Mouse (Mus musculus): ENCODE measurements around the gene Golga7b. TPM values are rescaled to one million over a fixed set of nuclear protein-coding genes. Genes with fewer than 3 reads are reported as not detected.

Golga7b gene
- polyA plus RNA-seq, 1 experiment, result not detected

- Histone ChIP-seq H3K4me3 (ENCODE audit: insufficient read depth, low read length) (no peak overlapping the region), H3K4me1 (ENCODE audit: control insufficient read depth, insufficient read depth, low read length) (0 out of 2 replicates have a peak, but pooled peaks cover under 1% of the 10 kb centered on the region), H3K27ac (ENCODE audit: insufficient read depth, low read depth, low read length) (no peak overlapping the region)
- no peak for TF ChIP-seq POLR2A (IDR thresholded peaks at IDR 0.05; ENCODE audit: borderline replicate concordance, low read depth, low read length)
- TF ChIP-seq CTCF (IDR thresholded peaks at IDR 0.05; ENCODE audit: low read depth, low read length), result no peak
Measured at GRCm38 (mm10) chr19:42263524-42263923, 16.1 kb downstream of the Golga7b start.

DNA sequence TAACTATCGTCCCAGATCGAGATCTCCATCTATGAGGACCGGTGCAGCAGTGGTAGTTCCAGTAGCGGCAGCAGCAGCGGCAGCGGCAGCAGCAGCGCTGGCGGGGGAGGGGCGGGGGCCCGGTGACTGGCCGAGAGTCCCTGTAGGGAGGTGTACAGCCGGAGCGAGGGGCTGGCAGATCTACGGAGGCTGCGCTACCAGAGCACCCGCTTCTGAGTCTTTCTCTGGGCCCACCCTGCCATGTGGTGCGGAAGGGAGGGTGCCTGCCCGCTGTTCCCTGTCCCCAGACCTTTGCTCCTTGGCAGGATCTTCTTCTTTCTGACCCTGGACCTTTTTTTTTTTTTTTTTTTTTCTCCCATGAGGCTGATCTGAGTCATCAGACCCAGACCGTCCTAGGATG is 21.0 kb downstream of the Golga7b start:
- H3K4me1 ChIP-seq (ENCODE audit: control insufficient read depth, insufficient read depth, low read length), result no peaks in the 10 kb centered on the region
- no peak overlapping the region for H3K27ac ChIP-seq (ENCODE audit: insufficient read depth, low read depth, low read length)

GRCm38 (mm10) chr19:42270119-42270518 is 22.7 kb downstream of the Golga7b start:
- H3K4me3 ChIP-seq (ENCODE audit: insufficient read depth, low read length), result no peak overlapping the region
- H3K27ac ChIP-seq (ENCODE audit: insufficient read depth, low read depth, low read length), result no peak overlapping the region
- no peaks in the 10 kb centered on the region for H3K4me1 ChIP-seq (ENCODE audit: control insufficient read depth, insufficient read depth, low read length)
- TF ChIP-seq CTCF (IDR thresholded peaks at IDR 0.05; ENCODE audit: low read depth, low read length), result no peak
- TF ChIP-seq POLR2A (IDR thresholded peaks at IDR 0.05; ENCODE audit: borderline replicate concordance, low read depth, low read length), result no peak

More for the DNA sequence above, 21.0 kb downstream of the Golga7b start:
- 0 out of 2 replicates have a peak overlapping the region, but pooled peaks have one; percentile 2 for H3K4me3 ChIP-seq (ENCODE audit: insufficient read depth, low read length)
- no peak for TF ChIP-seq POLR2A (IDR thresholded peaks at IDR 0.05; ENCODE audit: borderline replicate concordance, low read depth, low read length)
- TF ChIP-seq CTCF (IDR thresholded peaks at IDR 0.05; ENCODE audit: low read depth, low read length), result no peak

- Histone ChIP-seq H3K27ac (ENCODE audit: insufficient read depth, low read depth, low read length) (no peak overlapping the region), H3K4me1 (ENCODE audit: control insufficient read depth, insufficient read depth, low read length) (no peaks in the 10 kb centered on the region), H3K4me3 (ENCODE audit: insufficient read depth, low read length) (no peak overlapping the region)
- TF ChIP-seq CTCF (IDR thresholded peaks at IDR 0.05; ENCODE audit: low read depth, low read length) (no peak), POLR2A (IDR thresholded peaks at IDR 0.05; ENCODE audit: borderline replicate concordance, low read depth, low read length) (no peak)
Measured at GRCm38 (mm10) chr19:42271182-42271581, 23.8 kb downstream of the Golga7b start.

DNA sequence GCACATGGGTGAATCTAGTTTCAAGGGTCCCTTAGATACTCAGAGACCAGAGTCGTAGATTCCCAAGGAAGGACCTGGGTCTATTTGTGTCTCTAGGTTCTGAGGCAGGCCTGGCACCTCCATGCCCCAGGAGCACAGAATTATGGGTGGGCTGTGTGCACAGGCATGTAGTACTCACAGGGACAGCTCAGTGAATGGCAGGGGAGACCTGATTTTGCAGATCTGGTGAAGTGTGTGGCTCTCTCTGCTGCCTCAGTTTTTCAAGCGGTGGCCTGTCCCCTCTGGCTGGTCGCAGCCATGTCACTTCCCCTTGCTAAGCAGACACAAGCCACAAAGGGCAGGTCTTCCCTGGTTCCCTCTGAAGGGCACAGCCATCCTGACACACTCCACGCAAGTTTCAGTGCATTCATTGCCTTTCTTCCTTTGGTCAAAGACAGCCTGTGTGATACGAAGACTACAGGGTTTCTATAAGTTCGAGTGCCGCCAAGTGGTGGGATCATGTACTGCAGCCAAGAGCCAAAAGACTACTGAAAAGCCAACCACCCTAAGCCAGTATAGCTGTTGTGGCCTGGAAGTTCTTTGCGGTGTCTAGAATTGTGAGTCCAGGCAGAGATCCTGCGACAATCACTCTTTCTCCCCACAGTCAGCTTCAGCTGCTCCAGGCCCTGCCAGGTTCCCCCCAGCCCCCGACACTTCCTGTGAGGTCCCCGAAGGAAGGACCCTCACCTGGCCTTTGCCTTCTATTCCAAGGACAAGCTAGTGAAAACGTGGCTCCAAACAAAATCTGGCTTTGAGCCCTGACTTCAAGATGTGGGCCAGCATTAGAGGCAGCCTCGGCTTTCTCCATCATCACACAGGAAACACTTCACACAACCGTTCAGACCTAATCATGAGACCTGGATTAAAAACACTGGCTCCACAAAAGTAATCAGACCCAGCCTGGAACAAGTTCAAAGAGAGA is 24.9 kb downstream of the Golga7b start:
- no peak overlapping the region for H3K27ac ChIP-seq (ENCODE audit: insufficient read depth, low read depth, low read length)
- TF ChIP-seq CTCF (IDR thresholded peaks at IDR 0.05; ENCODE audit: low read depth, low read length) (peak; percentile 35), POLR2A (IDR thresholded peaks at IDR 0.05; ENCODE audit: borderline replicate concordance, low read depth, low read length) (no peak)
- no peaks in the 10 kb centered on the region for H3K4me1 ChIP-seq (ENCODE audit: control insufficient read depth, insufficient read depth, low read length)
- no peak overlapping the region for H3K4me3 ChIP-seq (ENCODE audit: insufficient read depth, low read length)

DNA sequence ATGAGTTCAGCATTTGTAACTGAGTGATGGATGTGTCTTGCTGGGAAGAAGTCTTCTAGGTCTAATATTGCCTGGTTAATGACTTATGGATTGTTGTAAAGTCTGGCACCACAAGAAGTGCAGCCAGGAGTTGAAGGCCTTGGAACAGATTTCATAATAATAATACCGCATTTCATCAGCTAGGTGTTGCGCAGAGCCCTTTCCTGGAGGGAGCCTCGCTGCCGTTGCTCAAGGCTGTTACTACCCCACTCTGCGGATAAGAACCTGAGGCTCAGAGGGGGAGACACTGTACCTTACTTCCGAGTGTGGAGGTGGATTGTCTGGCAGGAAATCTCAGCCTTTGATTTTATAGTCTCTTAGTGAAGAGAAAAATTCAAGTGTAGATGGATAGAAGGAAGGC is 29.9 kb downstream of the Golga7b start:
- no peak for TF ChIP-seq POLR2A (IDR thresholded peaks at IDR 0.05; ENCODE audit: borderline replicate concordance, low read depth, low read length)
- no peak for TF ChIP-seq CTCF (IDR thresholded peaks at IDR 0.05; ENCODE audit: low read depth, low read length)
- Histone ChIP-seq H3K4me3 (ENCODE audit: insufficient read depth, low read length) (no peak overlapping the region), H3K4me1 (ENCODE audit: control insufficient read depth, insufficient read depth, low read length) (no peaks in the 10 kb centered on the region), H3K27ac (ENCODE audit: insufficient read depth, low read depth, low read length) (no peak overlapping the region)

GRCm38 (mm10) chr19:42278461-42278860 is 31.1 kb downstream of the Golga7b start:
- H3K4me1 ChIP-seq (ENCODE audit: control insufficient read depth, insufficient read depth, low read length), result no peaks in the 10 kb centered on the region
- no peak overlapping the region for H3K27ac ChIP-seq (ENCODE audit: insufficient read depth, low read depth, low read length)
- no peak overlapping the region for H3K4me3 ChIP-seq (ENCODE audit: insufficient read depth, low read length)
- TF ChIP-seq POLR2A (IDR thresholded peaks at IDR 0.05; ENCODE audit: borderline replicate concordance, low read depth, low read length) (no peak), CTCF (IDR thresholded peaks at IDR 0.05; ENCODE audit: low read depth, low read length) (no peak)

DNA sequence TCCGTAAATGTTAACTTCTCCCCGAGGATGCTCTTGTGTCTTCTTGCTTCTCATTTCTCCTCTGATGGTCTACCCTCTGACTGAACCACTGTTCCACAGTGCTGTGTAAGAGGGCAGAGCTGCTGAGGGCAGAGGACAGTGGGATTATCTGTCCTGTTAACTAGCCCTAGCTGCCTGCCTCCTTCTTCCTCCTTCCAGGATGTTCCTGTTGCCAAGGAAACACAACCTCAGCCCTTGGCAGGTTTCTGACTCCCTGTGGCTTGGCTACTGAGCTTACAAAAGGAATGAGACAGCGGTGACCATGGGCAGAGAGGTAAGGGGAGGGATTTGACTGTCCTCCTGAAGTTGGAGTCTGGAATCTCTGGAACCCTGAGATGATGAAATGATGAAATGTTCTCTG is 32.2 kb downstream of the Golga7b start:
- Histone ChIP-seq H3K4me1 (ENCODE audit: control insufficient read depth, insufficient read depth, low read length) (no peaks in the 10 kb centered on the region), H3K27ac (ENCODE audit: insufficient read depth, low read depth, low read length) (no peak overlapping the region), H3K4me3 (ENCODE audit: insufficient read depth, low read length) (no peak overlapping the region)
- no peak for TF ChIP-seq CTCF (IDR thresholded peaks at IDR 0.05; ENCODE audit: low read depth, low read length)
- no peak for TF ChIP-seq POLR2A (IDR thresholded peaks at IDR 0.05; ENCODE audit: borderline replicate concordance, low read depth, low read length)

- TF ChIP-seq POLR2A (IDR thresholded peaks at IDR 0.05; ENCODE audit: borderline replicate concordance, low read depth, low read length) (no peak), CTCF (IDR thresholded peaks at IDR 0.05; ENCODE audit: low read depth, low read length) (no peak)
- no peak overlapping the region for H3K4me3 ChIP-seq (ENCODE audit: insufficient read depth, low read length)
- H3K27ac ChIP-seq (ENCODE audit: insufficient read depth, low read depth, low read length), result no peak overlapping the region
- no peaks in the 10 kb centered on the region for H3K4me1 ChIP-seq (ENCODE audit: control insufficient read depth, insufficient read depth, low read length)
Measured at GRCm38 (mm10) chr19:42284178-42284577, 36.8 kb downstream of the Golga7b start.

GRCm38 (mm10) chr19:42288361-42288760 is 41.0 kb downstream of the Golga7b start:
- H3K4me1 ChIP-seq (ENCODE audit: control insufficient read depth, insufficient read depth, low read length), result no peaks in the 10 kb centered on the region
- TF ChIP-seq POLR2A (IDR thresholded peaks at IDR 0.05; ENCODE audit: borderline replicate concordance, low read depth, low read length), result no peak
- no peak for TF ChIP-seq CTCF (IDR thresholded peaks at IDR 0.05; ENCODE audit: low read depth, low read length)
- no peak overlapping the region for H3K27ac ChIP-seq (ENCODE audit: insufficient read depth, low read depth, low read length)
- H3K4me3 ChIP-seq (ENCODE audit: insufficient read depth, low read length), result no peak overlapping the region
